Mouse (Mus musculus): ENCODE measurements around the gene Drd5.

DNA sequence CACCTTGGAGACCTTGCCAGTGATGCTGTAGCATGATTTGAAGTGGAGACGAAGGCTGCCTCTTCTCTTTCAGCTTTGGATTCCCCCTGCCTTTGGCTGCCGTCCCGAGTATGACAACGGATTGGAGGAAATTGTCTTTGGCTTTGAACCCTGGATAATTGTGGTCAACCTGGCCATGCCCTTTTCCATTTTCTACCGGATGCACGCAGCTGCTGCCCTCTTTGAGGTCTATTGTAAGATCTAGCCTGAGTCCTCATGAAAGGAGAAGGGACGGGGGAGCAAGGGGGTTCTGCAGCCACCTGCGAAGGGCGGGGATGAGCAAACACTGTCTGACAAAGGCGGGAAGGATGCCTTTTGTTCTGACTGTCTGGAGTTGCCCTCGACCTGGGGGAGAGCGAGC, 16.5 kb upstream of the Drd5 start:
- no peak for TF ChIP-seq ZC3H11A (IDR thresholded peaks at IDR 0.05; ENCODE audit: borderline replicate concordance, low read depth, low read length)
- no peak for TF ChIP-seq HCFC1 (IDR thresholded peaks at IDR 0.05; ENCODE audit: borderline replicate concordance, insufficient read depth, low read length)
- TF ChIP-seq MAFK (IDR thresholded peaks at IDR 0.05; ENCODE audit: insufficient read depth, low read depth, low read length) = no peak
- TF ChIP-seq ZNF384 (IDR thresholded peaks at IDR 0.05; ENCODE audit: low read depth, low read length) = no peak
- no peak for TF ChIP-seq CHD2 (IDR thresholded peaks at IDR 0.05; ENCODE audit: low read depth, low read length)

Measured in ES-E14 (cell line).